Comparison of ENCODE assay signal across 7 mouse cellular contexts in genomic region chr13:89741116-89741551, GRCm38 (mm10). TPM values are rescaled to one million over a fixed set of nuclear protein-coding genes. Genes with fewer than 3 reads are reported as not detected.
DNase-seq lines count a peak whose midpoint lies in the region; ATAC-seq and TF ChIP-seq lines count a peak whose summit lies in the region.

No protein-coding gene starts in this region.

- peaks cover 48% of the 10 kb centered on the region for H3K27me3 ChIP-seq in megakaryocyte, embryonic 14.5 days (replicated peaks)
- no peaks in the 10 kb centered on the region; the same call in 1 of the 2 replicates for H3K27me3 ChIP-seq in forebrain, postnatal 0 days (ENCODE audit: insufficient read depth, low read length)
- no peaks in the 10 kb centered on the region for H3K27me3 ChIP-seq in lung, postnatal 0 days (replicated peaks; ENCODE audit: insufficient read depth, low read length)
- no peaks in the 10 kb centered on the region for H3K27me3 ChIP-seq in stomach, embryonic 15.5 days (replicated peaks)

- peak overlapping the region; percentile 94 for H3K4me3 ChIP-seq in megakaryocyte, embryonic 14.5 days (replicated peaks)
- H3K4me3 ChIP-seq in forebrain, postnatal 0 days (ENCODE audit: low read depth, low read length), result peak overlapping the region; percentile 67
- H3K4me3 ChIP-seq in lung, postnatal 0 days (ENCODE audit: low read depth, low read length), result peak overlapping the region; percentile 64
- H3K4me3 ChIP-seq in stomach, embryonic 15.5 days (replicated peaks), result peak overlapping the region; percentile 60

- H3K27ac ChIP-seq in forebrain, postnatal 0 days (ENCODE audit: low read depth, low read length), result peak overlapping the region; percentile 85
- peak overlapping the region; percentile 34; the same call in 1 of the 2 replicates for H3K27ac ChIP-seq in lung, postnatal 0 days (ENCODE audit: low read length)
- peak overlapping the region; percentile 80 for H3K27ac ChIP-seq in stomach, embryonic 15.5 days

- peak overlapping the region; percentile 87 for H3K4me2 ChIP-seq in forebrain, postnatal 0 days (ENCODE audit: low read depth)
- peak overlapping the region; percentile 91 for H3K4me2 ChIP-seq in lung, postnatal 0 days (replicated peaks; ENCODE audit: low read depth, low read length)
- H3K4me2 ChIP-seq in stomach, embryonic 15.5 days, result peak overlapping the region; percentile 93

- WGBS in forebrain, postnatal 0 days, result 2% methylated on average over 14 of the region's 14 CpGs
- WGBS in lung, postnatal 0 days, result under 1% methylated on average over 14 of the region's 14 CpGs
- WGBS in stomach, embryonic 15.5 days, result under 1% methylated on average over 14 of the region's 14 CpGs

- H3K9me3 ChIP-seq in megakaryocyte, embryonic 14.5 days, result no peaks in the 10 kb centered on the region
- no peaks in the 10 kb centered on the region for H3K9me3 ChIP-seq in forebrain, postnatal 0 days (ENCODE audit: low read length)
- H3K9me3 ChIP-seq in lung, postnatal 0 days (ENCODE audit: low read length), result no peaks in the 10 kb centered on the region
- H3K9me3 ChIP-seq in stomach, embryonic 15.5 days, result no peaks in the 10 kb centered on the region

- no peaks in the 10 kb centered on the region for H3K36me3 ChIP-seq in megakaryocyte, embryonic 14.5 days (replicated peaks; ENCODE audit: low read length)
- H3K36me3 ChIP-seq in forebrain, postnatal 0 days (ENCODE audit: insufficient read depth), result no peaks in the 10 kb centered on the region
- H3K36me3 ChIP-seq in lung, postnatal 0 days (ENCODE audit: insufficient read depth, low read length), result no peaks in the 10 kb centered on the region
- H3K36me3 ChIP-seq in stomach, embryonic 15.5 days, result no peaks in the 10 kb centered on the region

- TF ChIP-seq CTCF in forebrain, postnatal 0 days (IDR thresholded peaks at IDR 0.05; ENCODE audit: low read depth), result 0 out of 2 replicates have a peak, but pooled peaks have one; percentile 5
- no peak for TF ChIP-seq CTCF in lung, postnatal 0 days (IDR thresholded peaks at IDR 0.05)

- ATAC-seq in megakaryocyte, adult 5-6 weeks (ENCODE audit: poor library complexity, severe bottlenecking), result no peak
- peak; percentile 25 for ATAC-seq in forebrain, postnatal 0 days
- no peak for ATAC-seq in lung, postnatal 0 days
- ATAC-seq in stomach, embryonic 15.5 days (ENCODE audit: insufficient read depth, low FRiP score, low read depth), result no peak

- peak; percentile 20 for DNase-seq in brain, embryonic 18.5 days (ENCODE audit: low read depth, low spot score)
- peak; percentile 72 for DNase-seq in forebrain, postnatal 0 days
- DNase-seq in induced T-regulatory cell, adult 2 months (ENCODE audit: low read depth), result peak; percentile 9
- DNase-seq in lung, postnatal 0 days (ENCODE audit: low spot score), result no peak

- peaks cover 42% of the 10 kb centered on the region for H3K4me1 ChIP-seq in megakaryocyte, embryonic 14.5 days
- 0 out of 2 replicates have a peak, but pooled peaks cover 13% of the 10 kb centered on the region for H3K4me1 ChIP-seq in forebrain, postnatal 0 days (ENCODE audit: insufficient read depth)
- H3K4me1 ChIP-seq in lung, postnatal 0 days (ENCODE audit: insufficient read depth, low read depth, low read length), result peaks cover 3% of the 10 kb centered on the region; the same call in 1 of the 2 replicates
- peaks cover 11% of the 10 kb centered on the region for H3K4me1 ChIP-seq in stomach, embryonic 15.5 days

- TF ChIP-seq EP300 in lung, postnatal 0 days (IDR thresholded peaks at IDR 0.05), result no peak

- peak overlapping the region; percentile 68 for H3K9ac ChIP-seq in forebrain, postnatal 0 days
- peak overlapping the region; percentile 6; the same call in 1 of the 2 replicates for H3K9ac ChIP-seq in lung, postnatal 0 days (replicated peaks; ENCODE audit: low read depth)
- H3K9ac ChIP-seq in stomach, embryonic 15.5 days, result peak overlapping the region; percentile 49

RNA-seq across cellular contexts. Expression of gene Vcan, which starts 1.2 kb away (rescaled TPM):
- 0.34 TPM in 1 of 2 replicates, not detected in the other for polyA plus RNA-seq in megakaryocyte, embryonic 14.5 days (2012; ENCODE audit: insufficient read depth, low replicate concordance)
- 41.6 and 48.9 TPM in 2 replicates for total RNA-seq in megakaryocyte, adult 5-6 weeks (2015)
- total RNA-seq in megakaryocyte, adult 5-6 weeks (2017), result 24.3 and 34.1 TPM in 2 replicates
- total RNA-seq in forebrain, postnatal 0 days (2014; rRNA removed), result 64.9 and 70.9 TPM in 2 replicates
- polyA plus RNA-seq in forebrain, postnatal 0 days (2015; fragmentation: Nextera tagmentation; extraction: Ambion mirVana), result 18.9 and 25.0 TPM in 2 replicates
- 12.1 and 12.3 TPM in 2 replicates for polyA plus RNA-seq in lung, postnatal 0 days (2015; fragmentation: Nextera tagmentation; extraction: Ambion mirVana)
- 31.2 and 34.2 TPM in 2 replicates for polyA plus RNA-seq in stomach, embryonic 15.5 days (2015; fragmentation: Nextera tagmentation; extraction: Ambion mirVana)

Comparison
In these comparisons a context has a peak if more than half of its experiments do, and no peak if none do; other contexts are left out.
1. H3K27ac ChIP-seq: peak in every context shown above with its lines; median percentile 85 in forebrain, postnatal 0 days; 80 in stomach, embryonic 15.5 days; 34 in lung, postnatal 0 days.
2. H3K9ac ChIP-seq: peak in every context shown above with its lines; median percentile 68 in forebrain, postnatal 0 days; 49 in stomach, embryonic 15.5 days; 6 in lung, postnatal 0 days.